Mouse (Mus musculus) hindbrain, embryonic 12.5 days (tissue): ENCODE results near the gene Rnaseh2a. TPM values are rescaled to one million over a fixed set of nuclear protein-coding genes. Genes with fewer than 3 reads are reported as not detected.

Experiments
- ATAC-seq: fragments of 200-750 bp; cut with Nextera tagmentation; 2 replicates; pipeline ENCODE4 v1.8.0; 2017; ENCODE audit warnings: moderate TSS enrichment; ENCODE audit not compliant: low FRiP score
- H3K27ac ChIP-seq: fragments of 300-500 bp; sonication (generic); 2 replicates; pipeline ENCODE4 v1.5.1; 2016; ENCODE audit warnings: mild to moderate bottlenecking
- H3K27me3 ChIP-seq: fragments of 300-500 bp; sonication (generic); 2 replicates; pipeline ENCODE4 v1.6.1; 2016; ENCODE audit warnings: mild to moderate bottlenecking
- H3K36me3 ChIP-seq: fragments of 300-500 bp; sonication (generic); 2 replicates; pipeline ENCODE4 v1.6.1; 2016; ENCODE audit warnings: mild to moderate bottlenecking
- H3K4me1 ChIP-seq: fragments of 300-500 bp; sonication (generic); 2 replicates; pipeline ENCODE4 v1.6.1; 2016
- H3K4me2 ChIP-seq: fragments of 300-500 bp; sonication (generic); replicated peaks from 2 replicates; pipeline ENCODE4 v1.6.1; 2016; ENCODE audit warnings: mild to moderate bottlenecking
- H3K4me3 ChIP-seq: fragments of 300-500 bp; sonication (generic); 2 replicates; pipeline ENCODE4 v1.5.1; 2016; ENCODE audit warnings: mild to moderate bottlenecking
- H3K9ac ChIP-seq: fragments of 300-500 bp; sonication (generic); 2 replicates; pipeline ENCODE4 v1.6.1; 2016; ENCODE audit warnings: mild to moderate bottlenecking, moderate library complexity
- H3K9me3 ChIP-seq: fragments of 300-500 bp; sonication (generic); replicated peaks from 2 replicates; pipeline ENCODE4 v1.6.1; 2016; ENCODE audit warnings: mild to moderate bottlenecking
- WGBS: fragments of 180-500 bp; shearing (Covaris S2); methylation state at CpG from one replicate; pipeline ENCODE4 v1.1.7; 2016; 5-methylcytosine and 5-hydroxymethylcytosine counted together
- polyA plus RNA-seq: library from polyadenylated mRNA; unstranded; fragments of >200 nt; fragmentation: Nextera tagmentation; extraction: Ambion mirVana; gene quantifications from 2 replicates; pipeline ENCODE4 v1.2.1, GENCODE M21; 2016

The Rnaseh2a gene
- polyA plus RNA-seq, 1 experiment from 2014 or later = 77.9 TPM

- Histone ChIP-seq H3K4me1 (peaks cover 22% of the 10 kb centered on the region), H3K4me2 (peak overlapping the region; percentile 91), H3K9ac (peak overlapping the region; percentile 79), H3K9me3 (no peaks in the 10 kb centered on the region), H3K4me3 (peak overlapping the region; percentile 60), H3K27ac (peak overlapping the region; percentile 62), H3K27me3 (peaks cover 44% of the 10 kb centered on the region), H3K36me3 (0 out of 2 replicates have a peak, but pooled peaks cover 4% of the 10 kb centered on the region)
- ATAC-seq = peak; percentile 60
- WGBS = 1% methylated on average over 15 of the region's 15 CpGs
Measured at GRCm38 (mm10) chr8:84990836-84991235, 21.3 kb upstream of the Rnaseh2a start.

- Histone ChIP-seq H3K4me1 (peaks cover 22% of the 10 kb centered on the region), H3K4me3 (peak within 1 kb of the TSS; percentile 60), H3K9me3 (no peaks in the 10 kb centered on the region), H3K27me3 (peaks cover 44% of the 10 kb centered on the region), H3K4me2 (peak within 1 kb of the TSS; percentile 91), H3K9ac (peak within 1 kb of the TSS; percentile 79), H3K27ac (peak within 1 kb of the TSS; percentile 73), H3K36me3 (0 out of 2 replicates have a peak, but pooled peaks cover 4% of the 10 kb centered on the region)
- peak; percentile 91 for ATAC-seq
- under 1% methylated on average over 28 of the region's 28 CpGs for WGBS
Measured at GRCm38 (mm10) chr8:84990349-84990748, 20.8 kb upstream of the Rnaseh2a start, which contains the start of gene Hook2. Hook2 (plus strand) TSS chr8:84990603.

GRCm38 (mm10) chr8:84989810-84990209 is 20.2 kb upstream of the Rnaseh2a start:
- peak overlapping the region; percentile 73 for H3K27ac ChIP-seq

GRCm38 (mm10) chr8:84989311-84989731 is 19.8 kb upstream of the Rnaseh2a start:
- no peak overlapping the region for H3K9ac ChIP-seq
- ATAC-seq = no peak
- peaks cover 46% of the 10 kb centered on the region for H3K27me3 ChIP-seq
- no peaks in the 10 kb centered on the region for H3K9me3 ChIP-seq
- no peaks in the 10 kb centered on the region for H3K36me3 ChIP-seq
- no peak overlapping the region for H3K27ac ChIP-seq
- 14% methylated on average over 15 of the region's 15 CpGs for WGBS
- peaks cover 33% of the 10 kb centered on the region for H3K4me1 ChIP-seq
- H3K4me2 ChIP-seq = peak overlapping the region; percentile 91
- no peak overlapping the region for H3K4me3 ChIP-seq

More at GRCm38 (mm10) chr8:84989810-84990209, 20.2 kb upstream of the Rnaseh2a start:
- Histone ChIP-seq H3K4me1 (peaks cover 28% of the 10 kb centered on the region), H3K27me3 (peaks cover 43% of the 10 kb centered on the region), H3K9ac (peak overlapping the region; percentile 67), H3K4me3 (peak overlapping the region; percentile 60), H3K36me3 (0 out of 2 replicates have a peak, but pooled peaks cover 1% of the 10 kb centered on the region), H3K9me3 (no peaks in the 10 kb centered on the region), H3K4me2 (peak overlapping the region; percentile 91)
- WGBS = under 1% methylated on average over 15 of the region's 15 CpGs
- peak; percentile 61 for ATAC-seq

- H3K36me3 ChIP-seq = no peaks in the 10 kb centered on the region
- WGBS = 54% methylated on average over 2 of the region's 2 CpGs
- H3K9me3 ChIP-seq = no peaks in the 10 kb centered on the region
- H3K27ac ChIP-seq = no peak overlapping the region
- peaks cover 34% of the 10 kb centered on the region for H3K4me1 ChIP-seq
- no peak for ATAC-seq
- H3K4me3 ChIP-seq = no peak overlapping the region
- no peak overlapping the region for H3K4me2 ChIP-seq
- H3K27me3 ChIP-seq = peaks cover 51% of the 10 kb centered on the region
- H3K9ac ChIP-seq = no peak overlapping the region
Measured at GRCm38 (mm10) chr8:84987903-84988302, 18.3 kb upstream of the Rnaseh2a start.

GRCm38 (mm10) chr8:84987388-84987787 is 17.8 kb upstream of the Rnaseh2a start:
- Histone ChIP-seq H3K27me3 (peaks cover 56% of the 10 kb centered on the region), H3K9me3 (no peaks in the 10 kb centered on the region)
- no peak for ATAC-seq

GRCm38 (mm10) chr8:84986379-84986945 is 16.9 kb upstream of the Rnaseh2a start:
- no peaks in the 10 kb centered on the region for H3K9me3 ChIP-seq
- peaks cover 66% of the 10 kb centered on the region for H3K27me3 ChIP-seq
- H3K27ac ChIP-seq = no peak overlapping the region
- peak overlapping the region; percentile 44; the same call in 1 of the 2 replicates for H3K4me3 ChIP-seq
- no peak for ATAC-seq
- peaks cover 41% of the 10 kb centered on the region for H3K4me1 ChIP-seq
- peak overlapping the region; percentile 94 for H3K4me2 ChIP-seq
- H3K36me3 ChIP-seq = no peaks in the 10 kb centered on the region
- H3K9ac ChIP-seq = peak overlapping the region; percentile 44; the same call in 1 of the 2 replicates
- WGBS = 41% methylated on average over 8 of the region's 8 CpGs

More at GRCm38 (mm10) chr8:84987388-84987787, 17.8 kb upstream of the Rnaseh2a start:
- Histone ChIP-seq H3K36me3 (no peaks in the 10 kb centered on the region), H3K4me3 (no peak overlapping the region), H3K4me1 (peaks cover 36% of the 10 kb centered on the region), H3K9ac (no peak overlapping the region), H3K4me2 (no peak overlapping the region), H3K27ac (no peak overlapping the region)
- 85% methylated on average over 5 of the region's 5 CpGs for whole genome bisulfite sequencing

GRCm38 (mm10) chr8:84985684-84986378 is 16.3 kb upstream of the Rnaseh2a start:
- no peaks in the 10 kb centered on the region for H3K9me3 ChIP-seq
- H3K4me1 ChIP-seq = peaks cover 43% of the 10 kb centered on the region
- H3K36me3 ChIP-seq = no peaks in the 10 kb centered on the region
- H3K27ac ChIP-seq = no peak overlapping the region
- H3K4me2 ChIP-seq = peak overlapping the region; percentile 94
- peak overlapping the region; percentile 44 for H3K9ac ChIP-seq
- peaks cover 71% of the 10 kb centered on the region for H3K27me3 ChIP-seq
- under 1% methylated on average over 50 of the region's 53 CpGs for WGBS
- ATAC-seq = no peak
- peak overlapping the region; percentile 44 for H3K4me3 ChIP-seq

- peak overlapping the region; percentile 94 for H3K4me2 ChIP-seq
- H3K4me3 ChIP-seq = peak overlapping the region; percentile 44
- H3K27ac ChIP-seq = peak overlapping the region; percentile 48
- H3K27me3 ChIP-seq = peaks cover 75% of the 10 kb centered on the region
- H3K9ac ChIP-seq = peak overlapping the region; percentile 44
- no peaks in the 10 kb centered on the region for H3K9me3 ChIP-seq
- H3K4me1 ChIP-seq = peaks cover 47% of the 10 kb centered on the region
- ATAC-seq = no peak
- H3K36me3 ChIP-seq = no peaks in the 10 kb centered on the region
- 1% methylated on average over 23 of the region's 23 CpGs for WGBS
Measured at GRCm38 (mm10) chr8:84985049-84985683, 15.6 kb upstream of the Rnaseh2a start.

- Histone ChIP-seq H3K4me2 (peak overlapping the region; percentile 94), H3K36me3 (no peaks in the 10 kb centered on the region), H3K27ac (peak overlapping the region; percentile 48), H3K4me1 (peaks cover 52% of the 10 kb centered on the region), H3K9ac (0 out of 2 replicates have a peak overlapping the region, but pooled peaks have one; percentile 23), H3K27me3 (peaks cover 80% of the 10 kb centered on the region), H3K4me3 (peak overlapping the region; percentile 44; the same call in 1 of the 2 replicates), H3K9me3 (no peaks in the 10 kb centered on the region)
- ATAC-seq = no peak
- 13% methylated on average over 16 of the region's 16 CpGs for WGBS
Measured at GRCm38 (mm10) chr8:84984294-84985048, 14.9 kb upstream of the Rnaseh2a start.

GRCm38 (mm10) chr8:84982499-84983011 is 13.0 kb upstream of the Rnaseh2a start:
- Histone ChIP-seq H3K9me3 (no peaks in the 10 kb centered on the region), H3K4me2 (no peak overlapping the region), H3K27me3 (peaks cover 85% of the 10 kb centered on the region), H3K27ac (no peak overlapping the region), H3K4me1 (peaks cover 67% of the 10 kb centered on the region), H3K36me3 (no peaks in the 10 kb centered on the region), H3K4me3 (no peak overlapping the region), H3K9ac (no peak overlapping the region)
- no peak for ATAC-seq
- 71% methylated on average over 3 of the region's 3 CpGs for WGBS
